Mouse (Mus musculus): Measurements from ENCODE around the gene Slc26a10.

DNA sequence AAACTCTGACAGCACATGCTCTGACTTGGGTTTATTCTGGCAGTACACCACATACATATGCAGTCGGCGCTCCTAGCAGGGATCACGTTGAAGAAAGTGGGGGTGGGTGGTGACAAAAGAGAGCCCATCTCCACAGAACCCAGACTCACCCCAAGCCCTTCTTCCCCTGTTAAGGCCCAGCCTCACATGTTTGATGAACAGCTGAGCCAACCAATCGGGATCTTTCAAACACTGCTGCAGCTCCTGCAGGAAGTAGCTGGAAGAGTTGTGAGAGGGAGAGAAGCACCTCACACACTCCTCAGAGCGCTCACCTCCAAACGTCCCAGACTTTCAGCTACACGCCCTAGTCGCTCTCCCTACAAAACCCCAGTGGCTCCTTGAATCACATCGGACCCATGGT is 4.7 kb upstream of the Slc26a10 start:
- TF ChIP-seq CTCF (IDR thresholded peaks at IDR 0.05; ENCODE audit: borderline replicate concordance, control insufficient read depth, extremely low read depth, insufficient read depth, low read length, poor library complexity) (no peak), POLR2A (IDR thresholded peaks at IDR 0.05; ENCODE audit: control insufficient read depth, extremely low read depth, insufficient read depth, low read length, poor library complexity) (no peak)
